Mouse (Mus musculus): ENCODE data around the gene Rbp1.

DNA sequence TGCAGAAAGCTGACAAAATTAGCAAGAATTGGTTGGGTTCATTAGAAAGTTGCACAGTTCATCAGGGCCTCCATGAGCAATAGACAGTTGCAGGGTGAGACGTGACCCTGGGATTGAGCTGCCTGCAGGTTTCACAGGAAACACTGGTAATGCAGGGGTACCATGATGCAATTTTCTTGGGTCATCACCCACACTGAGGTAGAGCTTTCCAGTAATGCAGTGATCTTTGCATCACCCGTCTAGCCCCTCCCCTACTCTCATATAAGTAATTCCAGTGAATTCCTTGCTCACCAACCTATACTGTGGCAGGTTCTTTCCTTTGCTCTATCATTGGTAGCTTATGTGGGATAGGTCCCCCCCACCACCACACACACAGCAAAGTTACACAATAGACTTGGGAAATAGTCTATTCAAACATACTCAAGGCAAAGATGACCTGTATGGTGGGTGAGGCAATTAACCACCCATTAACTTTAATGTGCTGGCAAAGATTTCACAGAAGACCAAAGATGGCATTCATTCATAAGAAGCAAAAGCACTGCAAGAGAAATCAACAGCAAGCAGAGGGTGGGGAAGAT is 57.5 kb downstream of the Rbp1 start:
- TF ChIP-seq CTCF (IDR thresholded peaks at IDR 0.05; ENCODE audit: insufficient read depth, low read depth, low read length) (no peak), POLR2A (IDR thresholded peaks at IDR 0.05; ENCODE audit: insufficient read depth, low read depth, low read length) (no peak)

Data from olfactory bulb, adult 2 months (tissue).